Mouse (Mus musculus) central nervous system, embryonic 11.5 days (tissue): ENCODE data around the gene Usp17ld. TPM values are rescaled to one million over a fixed set of nuclear protein-coding genes. Genes with fewer than 3 reads are reported as not detected.

Experiments used
- polyA plus RNA-seq: library from polyadenylated mRNA; depleted of rRNA; stranded (reverse); fragments of >200 nt; gene quantifications from 2 replicates; pipeline ENCODE4 v1.2.3, GENCODE M21; 2012; rRNA removed

Usp17ld gene
- not detected in 2 replicates for polyA plus RNA-seq

GRCm38 (mm10) chr7:103252405-103252804, at the start of gene Usp17ld:
TSS of gene Usp17ld (minus strand) at chr7:103252505.

GRCm38 (mm10) chr7:103216696-103217095, 35.6 kb downstream of the Usp17ld start, which contains the start of gene Olfr594:
TSS of gene Olfr594 (plus strand) at chr7:103216996.

GRCm38 (mm10) chr7:103211562-103211961, 40.7 kb downstream of the Usp17ld start, which contains the start of gene Olfr593:
TSS of gene Olfr593 (plus strand) at chr7:103211862.

Other genes starting within 250 kb of the Usp17ld start
- gene Olfr582, start 214.5 kb downstream of the Usp17ld start, polyA plus RNA-seq: not detected in 2 replicates
- not detected in 2 replicates for gene Olfr583, start 201.2 kb downstream of the Usp17ld start, polyA plus RNA-seq
- not detected in 2 replicates for gene Olfr584, start 170.6 kb downstream of the Usp17ld start, polyA plus RNA-seq
- gene Olfr585, start 154.8 kb downstream of the Usp17ld start, polyA plus RNA-seq: not detected in 2 replicates
- gene Olfr586, start 126.9 kb downstream of the Usp17ld start, polyA plus RNA-seq: not detected in 2 replicates
- gene Olfr588-ps1, start 111.6 kb downstream of the Usp17ld start, polyA plus RNA-seq: not detected in 2 replicates
- gene Olfr589, start 96.1 kb downstream of the Usp17ld start, polyA plus RNA-seq: not detected in 2 replicates
- gene Olfr591, start 74.2 kb downstream of the Usp17ld start, polyA plus RNA-seq: not detected in 2 replicates
- gene Olfr592, start 67.7 kb downstream of the Usp17ld start, polyA plus RNA-seq: not detected in 2 replicates
- gene Olfr593, start 40.6 kb downstream of the Usp17ld start, polyA plus RNA-seq: not detected in 2 replicates
- not detected in 2 replicates for gene Olfr594, start 35.5 kb downstream of the Usp17ld start, polyA plus RNA-seq
- gene Olfr596, start 53.1 kb upstream of the Usp17ld start, polyA plus RNA-seq: not detected in 2 replicates
- not detected in 2 replicates for gene Olfr597, start 63.8 kb upstream of the Usp17ld start, polyA plus RNA-seq
- not detected in 2 replicates for gene Olfr598, start 71.1 kb upstream of the Usp17ld start, polyA plus RNA-seq
- gene Olfr599, start 83.4 kb upstream of the Usp17ld start, polyA plus RNA-seq: not detected in 2 replicates
- gene Olfr600, start 97.2 kb upstream of the Usp17ld start, polyA plus RNA-seq: not detected in 2 replicates
- gene Olfr601, start 110.2 kb upstream of the Usp17ld start, polyA plus RNA-seq: not detected in 2 replicates
- not detected in 2 replicates for gene Olfr603, start 133.7 kb upstream of the Usp17ld start, polyA plus RNA-seq
- not detected in 2 replicates for gene Usp17lc, start 162.6 kb upstream of the Usp17ld start, polyA plus RNA-seq
- gene Olfr605, start 192.9 kb upstream of the Usp17ld start, polyA plus RNA-seq: not detected in 2 replicates
- gene Olfr606, start 196.5 kb upstream of the Usp17ld start, polyA plus RNA-seq: not detected in 2 replicates
- not detected in 2 replicates for gene Olfr607, start 211.6 kb upstream of the Usp17ld start, polyA plus RNA-seq
- gene Olfr608, start 217.4 kb upstream of the Usp17ld start, polyA plus RNA-seq: not detected in 2 replicates
- not detected in 2 replicates for gene Olfr609, start 245.6 kb upstream of the Usp17ld start, polyA plus RNA-seq